Mouse (Mus musculus): ENCODE measurements around the gene Erc1. TPM values are rescaled to one million over a fixed set of nuclear protein-coding genes. Genes with fewer than 3 reads are reported as not detected.

Erc1 gene
- polyA plus RNA-seq, 1 experiment from 2014 or later, result 43.2 TPM

DNA sequence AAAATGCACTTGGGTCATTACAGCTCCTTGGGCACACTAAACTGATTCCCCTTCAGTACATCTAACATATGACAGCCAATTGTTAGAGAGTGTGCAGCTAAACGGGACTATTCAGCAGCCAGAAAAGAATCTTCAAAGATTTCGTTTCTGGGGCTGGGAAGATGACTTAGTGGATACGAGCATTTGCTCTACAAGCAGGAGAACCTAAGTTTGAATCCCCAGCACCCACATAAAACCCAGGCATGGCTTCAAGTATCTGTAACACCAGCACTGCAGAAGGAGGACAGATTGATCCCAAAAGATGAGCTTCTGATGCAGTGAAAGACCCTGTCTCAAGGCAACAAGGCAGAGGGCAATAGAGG is 1.4 kb upstream of the Erc1 start:
- H3K27ac ChIP-seq (ENCODE audit: low read length), result no peak overlapping the region
- peak overlapping the region; percentile 67 for H3K4me2 ChIP-seq (ENCODE audit: low read length)
- peaks cover 16% of the 10 kb centered on the region for H3K4me1 ChIP-seq (replicated peaks; ENCODE audit: control insufficient read depth, insufficient read depth, low read length)
- WGBS, result 39% methylated on average over 3 of the region's 3 CpGs
- H3K9ac ChIP-seq (replicated peaks; ENCODE audit: low read depth, low read length), result peak overlapping the region; percentile 13; the same call in 1 of the 2 replicates
- no peak for ATAC-seq
- H3K9me3 ChIP-seq (ENCODE audit: control insufficient read depth, low read length), result no peaks in the 10 kb centered on the region
- H3K27me3 ChIP-seq (replicated peaks; ENCODE audit: control insufficient read depth, insufficient read depth, low read length), result no peaks in the 10 kb centered on the region
- H3K4me3 ChIP-seq (replicated peaks; ENCODE audit: low read length), result peak overlapping the region; percentile 98; the same call in 1 of the 2 replicates
- H3K36me3 ChIP-seq (ENCODE audit: control insufficient read depth, insufficient read depth), result no peaks in the 10 kb centered on the region

DNA sequence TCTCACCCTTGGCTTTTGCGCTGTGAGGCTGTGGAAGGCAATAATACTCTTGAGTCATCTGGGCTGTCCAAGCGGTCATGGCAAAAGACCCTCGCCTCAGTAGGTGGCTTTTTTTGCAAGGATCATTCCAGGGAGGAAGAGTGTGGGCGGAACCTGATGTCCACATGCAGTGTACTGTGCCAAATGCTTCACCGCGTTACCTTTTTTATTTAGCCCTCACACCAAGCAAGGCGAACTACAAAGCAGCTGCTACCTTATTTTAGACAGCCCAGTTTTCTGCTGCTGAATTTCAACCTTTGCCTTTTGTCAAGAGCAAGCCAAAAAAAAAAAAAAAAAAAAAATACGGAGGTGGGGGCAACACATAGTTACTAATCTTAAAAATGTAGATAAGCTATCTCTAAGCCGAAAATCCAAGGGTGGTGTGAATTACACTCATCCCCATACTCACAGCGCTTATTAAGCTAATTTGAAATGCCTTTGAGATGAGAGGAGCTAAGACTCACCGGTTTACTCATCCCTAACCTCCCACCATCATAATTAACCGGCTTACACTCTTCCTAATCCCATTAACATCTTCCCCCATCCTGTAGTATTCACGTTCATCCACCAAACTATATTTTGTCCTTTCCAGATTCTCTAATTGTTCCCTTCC is 855 bp upstream of the Erc1 start:
- H3K4me2 ChIP-seq (ENCODE audit: low read length), result peak overlapping the region; percentile 67
- WGBS, result 11% methylated on average over 13 of the region's 13 CpGs
- H3K9me3 ChIP-seq (ENCODE audit: control insufficient read depth, low read length), result no peaks in the 10 kb centered on the region
- peaks cover 16% of the 10 kb centered on the region for H3K4me1 ChIP-seq (replicated peaks; ENCODE audit: control insufficient read depth, insufficient read depth, low read length)
- H3K27me3 ChIP-seq (replicated peaks; ENCODE audit: control insufficient read depth, insufficient read depth, low read length), result no peaks in the 10 kb centered on the region
- H3K36me3 ChIP-seq (ENCODE audit: control insufficient read depth, insufficient read depth), result no peaks in the 10 kb centered on the region
- peak overlapping the region; percentile 76 for H3K9ac ChIP-seq (replicated peaks; ENCODE audit: low read depth, low read length)
- peak overlapping the region; percentile 98 for H3K4me3 ChIP-seq (replicated peaks; ENCODE audit: low read length)
- peak overlapping the region; percentile 93 for H3K27ac ChIP-seq (ENCODE audit: low read length)
- ATAC-seq, result no peak; the same call in 1 of the 2 replicates

DNA sequence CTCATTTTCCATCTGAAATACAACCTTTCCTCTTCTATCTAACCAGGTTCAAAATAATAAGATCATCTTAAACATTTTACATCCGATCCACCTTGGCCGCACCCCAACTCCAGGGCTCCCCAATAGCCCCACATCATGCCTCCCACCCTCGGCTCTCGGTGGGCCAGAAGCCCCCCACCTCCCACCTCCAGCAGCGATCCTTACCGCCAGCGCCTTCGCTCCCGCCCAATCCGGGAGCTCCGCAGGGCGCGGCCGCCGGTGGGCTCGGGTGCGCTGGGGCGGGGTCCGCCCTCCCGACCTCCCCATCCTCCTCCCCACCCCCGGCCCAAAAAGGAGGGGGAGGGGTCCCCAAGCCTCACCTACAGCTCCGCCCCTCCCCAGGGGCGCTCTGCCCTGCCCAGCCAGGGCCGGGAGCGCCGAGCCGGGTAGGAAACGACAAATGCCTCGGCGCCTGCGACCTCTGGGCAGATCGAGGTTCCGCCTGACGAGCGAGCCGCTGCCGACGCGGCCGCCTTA is 391 bp downstream of the Erc1 start:
- whole genome bisulfite sequencing, result 0% methylated on average over 35 of the region's 40 CpGs
- peak; percentile 29 for ATAC-seq
- Histone ChIP-seq H3K27ac (ENCODE audit: low read length) (peak overlapping the region; percentile 93), H3K27me3 (replicated peaks; ENCODE audit: control insufficient read depth, insufficient read depth, low read length) (no peaks in the 10 kb centered on the region), H3K4me2 (ENCODE audit: low read length) (peak overlapping the region; percentile 82), H3K9ac (replicated peaks; ENCODE audit: low read depth, low read length) (peak overlapping the region; percentile 76), H3K9me3 (ENCODE audit: control insufficient read depth, low read length) (no peaks in the 10 kb centered on the region), H3K4me3 (replicated peaks; ENCODE audit: low read length) (peak overlapping the region; percentile 98), H3K4me1 (replicated peaks; ENCODE audit: control insufficient read depth, insufficient read depth, low read length) (peaks cover 16% of the 10 kb centered on the region), H3K36me3 (ENCODE audit: control insufficient read depth, insufficient read depth) (no peaks in the 10 kb centered on the region)

DNA sequence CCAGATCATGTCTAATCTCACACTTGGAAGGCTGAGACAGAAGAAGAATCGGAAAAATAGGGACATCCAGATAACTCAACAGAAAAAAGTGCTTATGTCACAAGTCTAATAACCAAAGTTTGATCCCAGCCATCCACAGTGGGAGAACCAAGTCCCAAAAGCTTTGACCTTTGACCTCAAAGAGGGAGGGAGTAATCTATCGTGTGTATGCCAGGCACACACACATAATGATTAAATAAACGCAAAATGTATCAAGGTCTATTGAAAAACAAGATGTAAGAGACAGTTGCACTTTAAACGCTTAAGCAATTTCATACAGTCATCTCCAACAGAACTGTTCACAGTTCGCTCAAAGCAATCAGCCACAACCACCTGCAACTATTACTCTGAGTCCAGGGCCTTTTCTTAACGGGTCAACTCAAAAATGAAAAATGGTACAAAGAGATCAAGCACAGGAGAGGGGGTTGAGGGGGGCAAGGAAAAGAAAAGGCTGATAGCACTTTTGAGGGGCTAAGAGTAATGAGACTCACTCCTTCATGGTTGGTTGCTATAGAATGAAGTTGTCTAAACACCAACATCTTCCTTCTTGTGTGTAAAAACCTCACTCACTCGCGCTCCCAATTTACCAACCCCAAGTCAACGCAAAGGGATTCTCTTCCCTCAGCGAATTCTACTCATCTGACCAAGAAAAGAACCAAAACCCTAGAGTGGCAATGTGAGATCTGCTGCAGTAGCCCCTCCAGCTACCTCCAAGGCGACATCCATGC is 1.0 kb downstream of the Erc1 start:
- no peak for ATAC-seq
- 24% methylated on average over 11 of the region's 11 CpGs for WGBS

DNA sequence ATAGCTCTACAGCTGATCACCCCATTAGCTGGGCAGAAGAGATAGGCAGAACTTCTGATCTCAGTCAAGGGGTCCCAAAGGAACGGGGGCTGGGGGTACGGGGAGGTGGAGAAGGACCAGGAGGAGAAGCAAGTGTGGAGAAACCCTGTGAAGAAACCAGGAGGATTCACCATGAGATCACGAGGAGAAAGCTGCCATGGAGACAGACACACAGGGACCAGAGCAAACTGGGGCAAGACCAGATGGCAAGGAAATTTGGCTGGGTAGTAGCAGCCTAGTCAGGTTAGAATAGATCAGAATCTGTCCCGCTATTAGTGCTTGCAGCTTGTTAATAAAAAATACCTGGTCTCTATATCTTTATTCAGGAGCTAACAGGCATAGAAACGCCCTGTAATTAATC is 18.0 kb downstream of the Erc1 start:
- H3K4me2 ChIP-seq (ENCODE audit: low read length), result no peak overlapping the region
- no peaks in the 10 kb centered on the region for H3K4me1 ChIP-seq (replicated peaks; ENCODE audit: control insufficient read depth, insufficient read depth, low read length)
- H3K9ac ChIP-seq (replicated peaks; ENCODE audit: low read depth, low read length), result no peak overlapping the region
- H3K4me3 ChIP-seq (replicated peaks; ENCODE audit: low read length), result no peak overlapping the region
- H3K27ac ChIP-seq (ENCODE audit: low read length), result no peak overlapping the region
- no peaks in the 10 kb centered on the region for H3K9me3 ChIP-seq (ENCODE audit: control insufficient read depth, low read length)
- 82% methylated on average over 5 of the region's 5 CpGs for WGBS
- H3K27me3 ChIP-seq (replicated peaks; ENCODE audit: control insufficient read depth, insufficient read depth, low read length), result no peaks in the 10 kb centered on the region
- no peak for ATAC-seq
- H3K36me3 ChIP-seq (ENCODE audit: control insufficient read depth, insufficient read depth), result no peaks in the 10 kb centered on the region

More for the DNA sequence above, 1.0 kb downstream of the Erc1 start:
- peak overlapping the region; percentile 93; the same call in 1 of the 2 replicates for H3K27ac ChIP-seq (ENCODE audit: low read length)
- H3K9ac ChIP-seq (replicated peaks; ENCODE audit: low read depth, low read length), result peak overlapping the region; percentile 76
- H3K4me2 ChIP-seq (ENCODE audit: low read length), result peak overlapping the region; percentile 82
- H3K4me3 ChIP-seq (replicated peaks; ENCODE audit: low read length), result peak overlapping the region; percentile 98
- no peaks in the 10 kb centered on the region for H3K9me3 ChIP-seq (ENCODE audit: control insufficient read depth, low read length)
- peaks cover 16% of the 10 kb centered on the region for H3K4me1 ChIP-seq (replicated peaks; ENCODE audit: control insufficient read depth, insufficient read depth, low read length)
- no peaks in the 10 kb centered on the region for H3K36me3 ChIP-seq (ENCODE audit: control insufficient read depth, insufficient read depth)
- H3K27me3 ChIP-seq (replicated peaks; ENCODE audit: control insufficient read depth, insufficient read depth, low read length), result no peaks in the 10 kb centered on the region

DNA sequence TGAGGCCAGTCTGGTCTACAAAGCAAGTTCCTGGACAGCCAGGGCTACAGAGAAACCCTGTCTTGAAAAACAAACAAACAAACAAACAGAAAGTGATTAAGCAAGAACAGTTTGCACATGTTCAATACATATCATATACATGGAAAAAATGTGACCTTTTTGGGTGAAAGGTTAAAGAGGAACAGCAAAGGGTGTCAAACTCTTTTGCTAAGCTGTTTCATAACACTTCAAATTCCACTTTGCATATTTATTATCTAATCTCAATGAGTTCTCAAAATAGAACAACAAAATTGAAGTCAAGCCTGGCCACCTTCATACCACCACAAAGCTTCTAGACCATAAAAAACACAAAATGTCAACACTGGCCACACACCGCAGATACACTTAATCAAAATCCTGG is 19.8 kb downstream of the Erc1 start:
- WGBS, result 94% methylated on average over 1 of the region's 1 CpGs
- no peak for ATAC-seq
- Histone ChIP-seq H3K4me1 (replicated peaks; ENCODE audit: control insufficient read depth, insufficient read depth, low read length) (no peaks in the 10 kb centered on the region), H3K4me3 (replicated peaks; ENCODE audit: low read length) (no peak overlapping the region), H3K4me2 (ENCODE audit: low read length) (no peak overlapping the region), H3K27ac (ENCODE audit: low read length) (no peak overlapping the region), H3K36me3 (ENCODE audit: control insufficient read depth, insufficient read depth) (peaks cover 3% of the 10 kb centered on the region; the same call in 1 of the 2 replicates), H3K9ac (replicated peaks; ENCODE audit: low read depth, low read length) (no peak overlapping the region), H3K27me3 (replicated peaks; ENCODE audit: control insufficient read depth, insufficient read depth, low read length) (no peaks in the 10 kb centered on the region), H3K9me3 (ENCODE audit: control insufficient read depth, low read length) (no peaks in the 10 kb centered on the region)

DNA sequence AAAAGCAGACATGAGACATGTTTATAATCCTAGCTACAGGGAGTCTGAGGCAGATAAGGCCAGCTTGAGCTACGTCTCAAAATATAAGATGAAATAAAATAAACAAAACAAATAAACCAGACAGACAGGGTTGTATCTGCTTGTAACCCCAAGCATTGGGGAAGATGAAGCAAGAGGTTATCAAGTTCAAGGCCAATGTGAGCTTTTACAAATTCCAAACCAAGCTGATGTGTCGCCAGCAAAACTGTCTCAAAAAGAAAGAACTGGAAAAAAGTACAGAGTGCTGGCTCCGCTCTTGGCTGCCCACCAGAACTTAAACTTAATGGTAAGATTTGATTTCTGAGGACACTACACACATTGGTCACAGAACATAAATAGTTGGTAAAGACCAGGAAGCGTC is 21.3 kb downstream of the Erc1 start:
- WGBS, result 87% methylated on average over 4 of the region's 4 CpGs
- Histone ChIP-seq H3K4me2 (ENCODE audit: low read length) (no peak overlapping the region), H3K9me3 (ENCODE audit: control insufficient read depth, low read length) (no peaks in the 10 kb centered on the region), H3K36me3 (ENCODE audit: control insufficient read depth, insufficient read depth) (peaks cover 3% of the 10 kb centered on the region; the same call in 1 of the 2 replicates), H3K27me3 (replicated peaks; ENCODE audit: control insufficient read depth, insufficient read depth, low read length) (no peaks in the 10 kb centered on the region), H3K4me3 (replicated peaks; ENCODE audit: low read length) (no peak overlapping the region), H3K27ac (ENCODE audit: low read length) (no peak overlapping the region), H3K9ac (replicated peaks; ENCODE audit: low read depth, low read length) (no peak overlapping the region), H3K4me1 (replicated peaks; ENCODE audit: control insufficient read depth, insufficient read depth, low read length) (peaks cover 5% of the 10 kb centered on the region; the same call in 1 of the 2 replicates)
- ATAC-seq, result no peak

DNA sequence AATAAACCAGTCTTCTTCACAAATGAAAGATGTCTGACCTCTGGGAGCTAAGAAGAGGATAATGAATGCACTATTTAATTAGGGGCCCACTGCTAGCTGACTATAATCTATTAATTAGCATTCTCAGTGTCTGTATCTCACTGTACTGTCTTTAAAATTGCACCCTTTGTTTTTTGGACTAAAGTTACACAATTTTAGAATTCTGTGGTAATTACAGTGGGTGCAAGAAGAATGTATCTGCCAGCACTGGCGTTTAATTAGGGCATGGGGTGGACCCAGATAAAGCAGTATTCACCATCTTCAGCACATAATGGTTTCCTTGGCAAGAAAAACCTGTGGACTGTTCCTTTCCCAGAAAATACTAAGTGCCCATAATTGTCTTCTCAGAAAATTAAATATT is 25.8 kb downstream of the Erc1 start:
- WGBS, result 14% methylated on average over 1 of the region's 1 CpGs
- Histone ChIP-seq H3K4me1 (replicated peaks; ENCODE audit: control insufficient read depth, insufficient read depth, low read length) (peaks cover 5% of the 10 kb centered on the region; the same call in 1 of the 2 replicates), H3K9me3 (ENCODE audit: control insufficient read depth, low read length) (no peaks in the 10 kb centered on the region), H3K27me3 (replicated peaks; ENCODE audit: control insufficient read depth, insufficient read depth, low read length) (no peaks in the 10 kb centered on the region), H3K4me2 (ENCODE audit: low read length) (no peak overlapping the region), H3K9ac (replicated peaks; ENCODE audit: low read depth, low read length) (no peak overlapping the region), H3K36me3 (ENCODE audit: control insufficient read depth, insufficient read depth) (peaks cover 5% of the 10 kb centered on the region; the same call in 1 of the 2 replicates), H3K27ac (ENCODE audit: low read length) (no peak overlapping the region), H3K4me3 (replicated peaks; ENCODE audit: low read length) (no peak overlapping the region)
- peak; percentile 72 for ATAC-seq

DNA sequence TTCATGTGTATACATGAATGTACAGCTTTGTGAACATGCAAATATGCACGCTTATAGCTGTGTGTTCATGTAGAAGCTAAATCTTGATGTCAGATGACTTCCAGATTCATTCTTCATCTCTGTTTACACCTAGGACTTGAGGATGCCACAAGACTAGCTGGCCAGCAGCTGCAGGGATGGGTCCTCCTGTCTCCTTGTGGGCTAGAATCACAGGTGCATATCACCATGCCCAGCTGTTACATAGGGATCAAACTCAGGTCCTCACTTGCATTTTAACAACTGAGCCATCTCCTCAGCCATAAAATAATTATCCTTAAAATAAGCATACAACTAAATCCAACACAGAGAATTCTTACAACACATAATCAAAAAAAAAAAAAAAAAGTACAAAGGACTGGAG is 26.8 kb downstream of the Erc1 start:
- 98% methylated on average over 1 of the region's 1 CpGs for WGBS
- Histone ChIP-seq H3K9me3 (ENCODE audit: control insufficient read depth, low read length) (no peaks in the 10 kb centered on the region), H3K36me3 (ENCODE audit: control insufficient read depth, insufficient read depth) (peaks cover 5% of the 10 kb centered on the region; the same call in 1 of the 2 replicates), H3K4me1 (replicated peaks; ENCODE audit: control insufficient read depth, insufficient read depth, low read length) (peaks cover 5% of the 10 kb centered on the region; the same call in 1 of the 2 replicates), H3K27ac (ENCODE audit: low read length) (no peak overlapping the region), H3K4me3 (replicated peaks; ENCODE audit: low read length) (no peak overlapping the region), H3K9ac (replicated peaks; ENCODE audit: low read depth, low read length) (no peak overlapping the region), H3K27me3 (replicated peaks; ENCODE audit: control insufficient read depth, insufficient read depth, low read length) (no peaks in the 10 kb centered on the region), H3K4me2 (ENCODE audit: low read length) (no peak overlapping the region)
- ATAC-seq, result no peak
